Mouse (Mus musculus): ENCODE results near the gene Zfp709. TPM values are rescaled to one million over a fixed set of nuclear protein-coding genes. Genes with fewer than 3 reads are reported as not detected.
"Not testable (repeated sequence)": the region's sequence is repeated elsewhere in the genome, so short reads cannot be mapped to it uniquely, and the experiment has no call there.

Gene Zfp709
- polyA plus RNA-seq, 1 experiment: 0.64 TPM

GRCm38 (mm10) chr8:71906809-71907208 is 25.0 kb downstream of the Zfp709 start:
- Histone ChIP-seq H3K27me3 (replicated peaks) (no peaks in the 10 kb centered on the region), H3K36me3 (replicated peaks; ENCODE audit: low read length) (no peaks in the 10 kb centered on the region), H3K9me3 (peaks cover 16% of the 10 kb centered on the region), H3K4me1 (peaks cover 11% of the 10 kb centered on the region), H3K4me3 (replicated peaks) (no peak overlapping the region)
- TF ChIP-seq FLI1 (IDR thresholded peaks at IDR 0.05; ENCODE audit: low read length) (no peak), GATA1 (IDR thresholded peaks at IDR 0.05; ENCODE audit: borderline replicate concordance, low read length) (no peak)

- Histone ChIP-seq H3K27me3 (replicated peaks) (no peaks in the 10 kb centered on the region), H3K4me1 (peaks cover 11% of the 10 kb centered on the region), H3K9me3 (peaks cover 12% of the 10 kb centered on the region), H3K4me3 (replicated peaks) (peak overlapping the region; percentile 94), H3K36me3 (replicated peaks; ENCODE audit: low read length) (no peaks in the 10 kb centered on the region)
- TF ChIP-seq GATA1 (IDR thresholded peaks at IDR 0.05; ENCODE audit: borderline replicate concordance, low read length): no peak
Observed at GRCm38 (mm10) chr8:71907798-71908257, 26.0 kb downstream of the Zfp709 start.

GRCm38 (mm10) chr8:71908309-71909261 is 26.8 kb downstream of the Zfp709 start, which contains the start of the genes Zfp882 and Zfp617:
Gene Zfp882, plus strand, starts transcription at chr8:71908608.
Gene Zfp617, plus strand, starts transcription at chr8:71908635.
- Histone ChIP-seq H3K4me1 (peaks cover 11% of the 10 kb centered on the region), H3K9me3 (peaks cover 12% of the 10 kb centered on the region), H3K36me3 (replicated peaks; ENCODE audit: low read length) (peaks cover 4% of the 10 kb centered on the region), H3K4me3 (replicated peaks) (peak within 1 kb of the TSS; percentile 94), H3K27me3 (replicated peaks) (no peaks in the 10 kb centered on the region)
- no peak for TF ChIP-seq GATA1 (IDR thresholded peaks at IDR 0.05; ENCODE audit: borderline replicate concordance, low read length)
- no peak for TF ChIP-seq FLI1 (IDR thresholded peaks at IDR 0.05; ENCODE audit: low read length)

- H3K4me3 ChIP-seq (replicated peaks): no peak overlapping the region
Observed at GRCm38 (mm10) chr8:71912286-71912685, 30.5 kb downstream of the Zfp709 start.

GRCm38 (mm10) chr8:71922567-71923401 is 41.0 kb downstream of the Zfp709 start:
- Histone ChIP-seq H3K4me1 (peaks cover 36% of the 10 kb centered on the region), H3K36me3 (replicated peaks; ENCODE audit: low read length) (peaks cover 28% of the 10 kb centered on the region), H3K27me3 (replicated peaks) (no peaks in the 10 kb centered on the region), H3K4me3 (replicated peaks) (peak overlapping the region; percentile 94), H3K9me3 (no peaks in the 10 kb centered on the region)
- TF ChIP-seq FLI1 (IDR thresholded peaks at IDR 0.05; ENCODE audit: low read length): no peak
- TF ChIP-seq GATA1 (IDR thresholded peaks at IDR 0.05; ENCODE audit: borderline replicate concordance, low read length): no peak

More at GRCm38 (mm10) chr8:71912286-71912685, 30.5 kb downstream of the Zfp709 start:
- no peak for TF ChIP-seq FLI1 (IDR thresholded peaks at IDR 0.05; ENCODE audit: low read length)
- no peak for TF ChIP-seq GATA1 (IDR thresholded peaks at IDR 0.05; ENCODE audit: borderline replicate concordance, low read length)
- Histone ChIP-seq H3K4me1 (peaks cover 13% of the 10 kb centered on the region), H3K36me3 (replicated peaks; ENCODE audit: low read length) (peaks cover 19% of the 10 kb centered on the region), H3K27me3 (replicated peaks) (no peaks in the 10 kb centered on the region), H3K9me3 (peaks cover 12% of the 10 kb centered on the region)

- Histone ChIP-seq H3K4me3 (replicated peaks) (peak overlapping the region; percentile 56), H3K4me1 (peaks cover 40% of the 10 kb centered on the region), H3K27me3 (replicated peaks) (no peaks in the 10 kb centered on the region), H3K36me3 (replicated peaks; ENCODE audit: low read length) (peaks cover 56% of the 10 kb centered on the region), H3K9me3 (peaks cover 3% of the 10 kb centered on the region)
- TF ChIP-seq GATA1 (IDR thresholded peaks at IDR 0.05; ENCODE audit: borderline replicate concordance, low read length) (no peak), FLI1 (IDR thresholded peaks at IDR 0.05; ENCODE audit: low read length) (no peak)
Observed at GRCm38 (mm10) chr8:71925791-71926190, 44.0 kb downstream of the Zfp709 start.

- Histone ChIP-seq H3K4me1 (peaks cover 40% of the 10 kb centered on the region), H3K4me3 (replicated peaks) (no peak overlapping the region), H3K36me3 (replicated peaks; ENCODE audit: low read length) (peaks cover 64% of the 10 kb centered on the region), H3K27me3 (replicated peaks) (no peaks in the 10 kb centered on the region), H3K9me3 (peaks cover 8% of the 10 kb centered on the region)
- TF ChIP-seq GATA1 (IDR thresholded peaks at IDR 0.05; ENCODE audit: borderline replicate concordance, low read length) (no peak), FLI1 (IDR thresholded peaks at IDR 0.05; ENCODE audit: low read length) (no peak)
Observed at GRCm38 (mm10) chr8:71926551-71926950, 44.7 kb downstream of the Zfp709 start.

- Histone ChIP-seq H3K9me3 (peaks cover 8% of the 10 kb centered on the region), H3K4me1 (peaks cover 40% of the 10 kb centered on the region), H3K27me3 (replicated peaks) (no peaks in the 10 kb centered on the region), H3K36me3 (replicated peaks; ENCODE audit: low read length) (peaks cover 67% of the 10 kb centered on the region), H3K4me3 (replicated peaks) (no peak overlapping the region)
- no peak for TF ChIP-seq FLI1 (IDR thresholded peaks at IDR 0.05; ENCODE audit: low read length)
- TF ChIP-seq GATA1 (IDR thresholded peaks at IDR 0.05; ENCODE audit: borderline replicate concordance, low read length): no peak
Observed at GRCm38 (mm10) chr8:71927779-71928178, 46.0 kb downstream of the Zfp709 start.

GRCm38 (mm10) chr8:71938037-71938436 is 56.2 kb downstream of the Zfp709 start:
- H3K4me1 ChIP-seq: peaks cover 16% of the 10 kb centered on the region
- not testable (repeated sequence) for H3K36me3 ChIP-seq (replicated peaks; ENCODE audit: low read length); H3K4me3 ChIP-seq (replicated peaks); H3K27me3 ChIP-seq (replicated peaks); H3K9me3 ChIP-seq
